Mouse (Mus musculus): ENCODE measurements around the gene Gm20855.
"Not testable (repeated sequence)": the region's sequence is repeated elsewhere in the genome, so short reads cannot be mapped to it uniquely, and the experiment has no call there.

Gm20855 gene

GRCm38 (mm10) chrY:35131733-35132132, at the start of gene Gm20855:
Gene Gm20855, minus strand, starts transcription at chrY:35131833.
- not testable (repeated sequence) for DNase-seq (ENCODE audit: extremely low spot score)

Data from embryo, embryonic 9.5 days (tissue).